Mouse (Mus musculus): ENCODE measurements around the gene Cyp4v3. TPM values are rescaled to one million over a fixed set of nuclear protein-coding genes. Genes with fewer than 3 reads are reported as not detected.

The Cyp4v3 gene
- 1 to 10 TPM; 3.5 to 3.8 TPM for total RNA-seq (2021)

GRCm38 (mm10) chr8:45332685-45333409 lies at the start of gene Cyp4v3:
Gene Cyp4v3 (minus strand): TSS chr8:45333216.
- peak; percentile 48 to 85 for DNase-seq (ENCODE audit: extremely low spot score in 1 of 2, low spot score in 2 of 2)
- intact Hi-C loops (cut with DNase I), result no loop called here

GRCm38 (mm10) chr8:45381963-45382347 lies 48.9 kb upstream of the Cyp4v3 start, which contains the start of gene Fam149a:
Gene Fam149a (minus strand): TSS chr8:45382291.
- DNase-seq (ENCODE audit: extremely low spot score in 1 of 2, low spot score in 2 of 2), result no peak
- intact Hi-C loops (cut with DNase I), result no loop called here

- intact Hi-C loops (cut with DNase I), result no loop called here
- peak in 1 of 2 experiments; percentile 24 for DNase-seq (ENCODE audit: extremely low spot score in 1 of 2, low spot score in 2 of 2)
Observed at GRCm38 (mm10) chr8:45381075-45381962, 48.3 kb upstream of the Cyp4v3 start.

GRCm38 (mm10) chr8:45380598-45380997 lies 47.6 kb upstream of the Cyp4v3 start:
- intact Hi-C loops (cut with DNase I), result no loop called here
- no peak for DNase-seq (ENCODE audit: extremely low spot score in 1 of 2, low spot score in 2 of 2)

GRCm38 (mm10) chr8:45374071-45374470 lies 41.1 kb upstream of the Cyp4v3 start:
- no peak for DNase-seq (ENCODE audit: extremely low spot score in 1 of 2, low spot score in 2 of 2)
- intact Hi-C loops (cut with DNase I), result no loop called here

- DNase-seq (ENCODE audit: extremely low spot score in 1 of 2, low spot score in 2 of 2), result no peak
- intact Hi-C loops (cut with DNase I), result loop anchor here (10.0 kb wide), 1 partner anchor 418 kb away; no protein-coding TSS in a partner anchor
Observed at GRCm38 (mm10) chr8:45367154-45367553, 34.1 kb upstream of the Cyp4v3 start.

- intact Hi-C loops (cut with DNase I), result loop anchor here (10.0 kb wide), 1 partner anchor 422 kb away; no protein-coding TSS in a partner anchor
- no peak for DNase-seq (ENCODE audit: extremely low spot score in 1 of 2, low spot score in 2 of 2)
Observed at GRCm38 (mm10) chr8:45363220-45363619, 30.2 kb upstream of the Cyp4v3 start.

- DNase-seq (ENCODE audit: extremely low spot score in 1 of 2, low spot score in 2 of 2), result peak in 1 of 2 experiments; percentile 32
- intact Hi-C loops (cut with DNase I), result loop anchor here (10.0 kb wide), 1 partner anchor 422 kb away; no protein-coding TSS in a partner anchor
Observed at GRCm38 (mm10) chr8:45362323-45362722, 29.3 kb upstream of the Cyp4v3 start.

- intact Hi-C loops (cut with DNase I), result no loop called here
- no peak for DNase-seq (ENCODE audit: extremely low spot score in 1 of 2, low spot score in 2 of 2)
Observed at GRCm38 (mm10) chr8:45359091-45359605, 26.1 kb upstream of the Cyp4v3 start.

- peak in 1 of 2 experiments; percentile 61 for DNase-seq (ENCODE audit: extremely low spot score in 1 of 2, low spot score in 2 of 2)
- intact Hi-C loops (cut with DNase I), result no loop called here
Observed at GRCm38 (mm10) chr8:45358132-45358918, 25.3 kb upstream of the Cyp4v3 start.

GRCm38 (mm10) chr8:45355809-45356208 lies 22.8 kb upstream of the Cyp4v3 start:
- intact Hi-C loops (cut with DNase I), result no loop called here
- no peak for DNase-seq (ENCODE audit: extremely low spot score in 1 of 2, low spot score in 2 of 2)

- peak; percentile 11 to 38 for DNase-seq (ENCODE audit: extremely low spot score in 1 of 2, low spot score in 2 of 2)
- intact Hi-C loops (cut with DNase I), result no loop called here
Observed at GRCm38 (mm10) chr8:45345031-45345430, 12.0 kb upstream of the Cyp4v3 start.

- no peak for DNase-seq (ENCODE audit: extremely low spot score in 1 of 2, low spot score in 2 of 2)
- intact Hi-C loops (cut with DNase I), result no loop called here
Observed at GRCm38 (mm10) chr8:45344298-45344697, 11.3 kb upstream of the Cyp4v3 start.

- intact Hi-C loops (cut with DNase I), result no loop called here
- DNase-seq (ENCODE audit: extremely low spot score in 1 of 2, low spot score in 2 of 2), result no peak
Observed at GRCm38 (mm10) chr8:45341630-45342628, 8.9 kb upstream of the Cyp4v3 start.

GRCm38 (mm10) chr8:45333493-45333892 lies 477 bp upstream of the Cyp4v3 start:
- intact Hi-C loops (cut with DNase I), result no loop called here
- no peak for DNase-seq (ENCODE audit: extremely low spot score in 1 of 2, low spot score in 2 of 2)

- intact Hi-C loops (cut with DNase I), result no loop called here
- DNase-seq (ENCODE audit: extremely low spot score in 1 of 2, low spot score in 2 of 2), result no peak
Observed at GRCm38 (mm10) chr8:45330856-45331255, 2.2 kb downstream of the Cyp4v3 start.

- intact Hi-C loops (cut with DNase I), result no loop called here
- no peak for DNase-seq (ENCODE audit: extremely low spot score in 1 of 2, low spot score in 2 of 2)
Observed at GRCm38 (mm10) chr8:45329206-45329980, 3.6 kb downstream of the Cyp4v3 start.

Data from left cerebral cortex, postnatal 10 days (tissue).